Mouse (Mus musculus) CD4-positive, CD25-positive, alpha-beta regulatory T cell, adult 4 months (primary cell): ENCODE data around the gene Ggcx. TPM values are rescaled to one million over a fixed set of nuclear protein-coding genes. Genes with fewer than 3 reads are reported as not detected.
"Not testable (repeated sequence)": the region's sequence is repeated elsewhere in the genome, so short reads cannot be mapped to it uniquely, and the experiment has no call there.

Experiments used
- ATAC-seq: one replicate; pipeline ENCODE4 v1.8.0; 2017
- polyA plus RNA-seq, 2 experiments: library from polyadenylated mRNA; unstranded; fragments of 100-300 nt; shearing (Covaris generic); gene quantifications; one replicate each; pipeline ENCODE4 v1.2.1; 2017

Ggcx gene
- polyA plus RNA-seq, 2 experiments from 2014 or later: 5.6 to 11.6 TPM

- ATAC-seq: no peak
These were observed 17.1 kb downstream of the Ggcx start for GRCm38 (mm10) chr6:72430989-72431921.

DNA sequence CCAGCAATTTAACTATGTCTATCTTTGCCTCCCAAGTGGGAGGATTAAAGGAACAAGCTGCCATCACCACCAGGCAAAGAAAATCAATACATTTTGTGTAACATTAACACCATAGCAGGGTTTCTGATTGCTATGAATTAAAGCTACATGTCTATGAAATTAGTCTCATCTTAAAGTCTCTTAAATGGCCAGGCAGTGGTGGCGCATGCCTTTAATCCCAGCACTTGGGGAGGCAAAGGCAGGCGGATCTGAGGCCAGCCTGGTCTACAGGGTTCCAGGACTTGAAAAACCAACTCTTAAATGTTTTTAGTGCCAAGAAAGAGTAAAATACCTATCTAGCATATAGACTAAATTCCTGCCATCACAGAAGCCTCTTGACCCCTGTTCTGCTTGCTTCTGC, 18.0 kb downstream of the Ggcx start:
- ATAC-seq: no peak

DNA sequence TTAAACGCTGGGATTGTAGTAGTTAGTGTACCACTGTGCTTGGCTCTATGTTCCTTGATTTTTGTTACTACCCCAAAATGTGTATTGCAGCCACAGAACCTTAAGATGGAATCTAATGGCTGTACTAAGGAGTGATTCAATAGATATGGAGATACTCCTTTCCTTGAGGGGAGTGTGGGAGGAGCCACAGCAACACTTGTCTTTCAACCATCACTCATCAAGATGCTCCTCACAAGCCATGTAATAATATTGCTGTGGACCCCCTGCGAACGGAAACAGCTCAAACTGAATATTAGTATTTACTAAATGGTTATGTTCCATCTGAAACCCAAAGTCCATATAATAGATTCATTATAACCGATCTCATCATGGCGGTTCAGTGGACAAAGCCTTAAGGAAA, 24.1 kb downstream of the Ggcx start:
- ATAC-seq: no peak

GRCm38 (mm10) chr6:72438862-72439354, 24.8 kb downstream of the Ggcx start:
- peak; percentile 65 for ATAC-seq

GRCm38 (mm10) chr6:72439355-72440185, 25.5 kb downstream of the Ggcx start, which contains the start of gene Mat2a:
Gene Mat2a, minus strand, starts transcription at chr6:72439558.
- peak; percentile 78 for ATAC-seq

- ATAC-seq: no peak
These were observed 26.3 kb downstream of the Ggcx start for GRCm38 (mm10) chr6:72440186-72440990.

- ATAC-seq: no peak
These were observed 29.0 kb downstream of the Ggcx start for GRCm38 (mm10) chr6:72442921-72443604.

DNA sequence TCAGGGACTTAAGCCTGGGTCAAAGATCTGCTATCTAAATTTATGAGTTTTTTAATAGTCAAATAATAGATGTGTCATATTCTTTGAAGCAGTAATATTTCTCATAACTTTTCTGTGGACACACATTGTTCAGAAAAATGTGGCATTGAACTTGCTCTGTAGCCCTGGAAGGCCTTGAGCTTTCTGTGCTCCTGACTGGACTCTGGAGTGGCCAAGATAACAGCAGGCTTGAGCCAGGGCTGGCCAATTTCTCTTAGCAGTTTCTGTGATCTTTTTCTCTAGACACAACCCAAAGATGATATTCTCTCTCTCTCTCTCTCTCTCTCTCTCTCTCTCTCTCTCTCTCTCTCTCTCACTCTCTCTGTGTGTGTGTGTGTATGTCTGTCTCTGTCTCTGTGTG, 30.9 kb downstream of the Ggcx start:
- no peak for ATAC-seq

DNA sequence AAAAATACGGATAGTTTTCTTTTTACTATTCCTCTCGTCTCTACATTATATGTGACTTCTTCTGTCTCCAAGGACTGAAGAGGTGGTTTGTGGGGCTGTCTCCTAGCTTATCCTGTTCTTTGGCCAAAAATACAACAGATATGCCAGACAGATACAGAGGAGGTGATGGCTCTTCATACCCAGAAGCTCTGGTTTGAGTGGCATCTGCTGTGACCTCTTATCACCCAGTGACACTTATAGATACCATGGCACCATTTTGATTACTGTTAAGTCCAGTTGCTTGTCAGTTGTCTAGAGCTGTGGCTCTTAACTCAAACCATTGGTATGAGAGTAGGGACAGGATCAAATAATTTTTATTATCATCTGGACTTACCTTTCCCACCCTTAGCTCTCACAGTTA, 33.4 kb downstream of the Ggcx start:
- no peak for ATAC-seq

- ATAC-seq: not testable (repeated sequence)
These were observed 37.7 kb downstream of the Ggcx start for GRCm38 (mm10) chr6:72451778-72452177.

- no peak for ATAC-seq
These were observed 38.2 kb downstream of the Ggcx start for GRCm38 (mm10) chr6:72452329-72452728.

- no peak for ATAC-seq
These were observed 39.5 kb downstream of the Ggcx start for GRCm38 (mm10) chr6:72453578-72453977.

GRCm38 (mm10) chr6:72454072-72454746, 40.1 kb downstream of the Ggcx start:
- ATAC-seq: no peak

DNA sequence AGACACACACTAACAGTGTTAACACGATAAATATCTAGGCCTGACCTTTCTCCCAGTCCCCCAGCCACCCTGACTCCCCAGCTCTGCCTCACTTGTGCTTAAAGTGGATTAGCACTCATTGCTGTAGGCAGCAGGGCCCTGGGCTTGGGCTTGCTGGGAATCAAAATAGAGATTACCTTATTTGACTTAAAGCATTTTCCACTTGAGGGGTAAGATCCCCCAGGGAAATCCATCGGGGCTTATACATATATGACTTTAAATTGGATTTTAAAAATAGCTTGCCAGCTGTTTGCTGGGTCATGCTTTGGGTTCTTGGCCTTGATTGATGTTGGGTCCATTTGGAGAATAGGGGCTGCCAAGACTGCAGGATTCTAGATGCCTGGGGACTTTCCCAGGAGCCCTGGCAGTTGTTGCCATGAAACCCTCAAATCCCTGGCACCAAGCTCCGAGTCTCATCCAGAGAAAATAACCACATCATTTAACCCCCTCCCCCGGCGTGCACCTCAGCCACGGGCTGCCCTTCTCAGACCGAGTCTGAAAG, 40.8 kb downstream of the Ggcx start:
- ATAC-seq: no peak

GRCm38 (mm10) chr6:72456567-72456966, 42.5 kb downstream of the Ggcx start:
- ATAC-seq: no peak

GRCm38 (mm10) chr6:72458418-72458817, 44.3 kb downstream of the Ggcx start:
- no peak for ATAC-seq

- ATAC-seq: no peak
These were observed 44.8 kb downstream of the Ggcx start for GRCm38 (mm10) chr6:72458921-72459320.

GRCm38 (mm10) chr6:72460036-72460801, 46.1 kb downstream of the Ggcx start:
- no peak for ATAC-seq

DNA sequence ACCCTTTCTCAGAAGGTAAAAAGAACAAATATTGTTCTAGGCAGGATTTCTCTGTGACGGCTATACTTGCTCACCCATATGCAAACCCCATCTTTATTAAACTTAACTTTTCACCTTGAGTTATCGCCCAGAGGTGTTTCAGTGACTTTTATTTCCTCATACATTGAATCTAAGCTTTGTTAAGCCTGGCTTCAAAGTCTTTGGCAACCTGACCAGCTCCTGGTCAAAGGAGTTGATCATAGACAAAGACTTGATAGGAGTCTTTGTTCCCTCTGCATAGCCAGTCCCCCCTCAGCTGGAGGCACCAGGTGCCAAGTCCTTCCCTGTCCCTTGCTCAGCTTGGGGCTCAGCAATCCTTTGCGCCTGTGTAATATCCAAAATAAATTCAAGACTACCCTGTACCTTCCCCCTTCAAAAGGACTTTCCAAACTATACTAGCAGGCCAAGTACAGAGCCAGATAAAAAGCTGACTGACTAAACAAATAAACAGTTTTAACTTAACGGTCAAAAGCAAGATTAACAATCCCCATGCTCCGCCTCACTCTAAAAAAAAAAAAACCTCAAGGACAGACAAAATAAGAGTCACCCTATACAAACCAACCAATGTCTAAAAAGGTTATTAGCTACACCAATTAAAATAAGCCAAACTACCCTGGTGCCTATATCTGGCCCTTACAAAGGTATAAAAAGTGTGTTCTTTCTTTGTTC, 48.6 kb downstream of the Ggcx start:
- ATAC-seq: not testable (repeated sequence)
